Comparison of ENCODE assay signal across 8 mouse cellular contexts in the genomic region with DNA sequence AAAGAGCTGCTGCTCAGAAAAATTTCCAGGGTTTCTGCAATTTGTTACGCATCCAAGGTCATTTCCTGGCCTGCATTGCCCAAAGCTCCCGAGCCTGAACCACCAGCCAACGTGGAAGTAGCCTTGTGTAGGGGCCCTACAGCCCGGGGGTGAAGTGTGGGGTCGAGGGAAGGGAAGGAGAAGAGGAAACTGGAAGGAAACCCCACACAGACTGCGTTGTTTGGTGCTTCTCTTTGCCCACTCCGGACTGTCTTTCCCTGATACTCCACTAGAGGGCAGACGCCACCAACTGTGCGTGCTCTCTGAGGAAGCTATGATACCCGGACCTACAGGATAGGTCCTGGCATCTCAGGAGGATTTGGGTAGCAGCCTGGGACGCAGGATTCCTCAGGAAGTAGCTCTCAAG.
DNase-seq lines count a peak whose midpoint lies in the region; ATAC-seq and TF ChIP-seq lines count a peak whose summit lies in the region.

No protein-coding gene starts in this region.

- H3K27me3 ChIP-seq in MEL (ENCODE audit: control insufficient read depth in 1 of 2, insufficient read depth in 2 of 2, low read length in 2 of 2), result no peaks in the 10 kb centered on the region; a peak in 1 of 4 replicates
- H3K27me3 ChIP-seq in forebrain, embryonic 11.5 days (ENCODE audit: control insufficient read depth, insufficient read depth, low read length), result no peaks in the 10 kb centered on the region
- H3K27me3 ChIP-seq in heart, embryonic 15.5 days, result peaks cover 13% of the 10 kb centered on the region

- peak; percentile 88 to 97 (median 89) for TF ChIP-seq CTCF in MEL (IDR thresholded peaks at IDR 0.05 in 2 of 3, conservative IDR thresholded peaks at IDR 0.05 in 1 of 3; ENCODE audit: control insufficient read depth in 1 of 3, insufficient read depth in 1 of 3, low read depth in 2 of 3, low read length in 3 of 3, poor library complexity in 1 of 3, severe bottlenecking in 1 of 3)
- peak; percentile 97 for TF ChIP-seq CTCF in lung, adult 2 months (IDR thresholded peaks at IDR 0.05; ENCODE audit: insufficient read depth, low read length)

- no peaks in the 10 kb centered on the region for H3K79me2 ChIP-seq in MEL (ENCODE audit: control insufficient read depth, insufficient read depth, low read length, poor library complexity)

- no peak overlapping the region for H3K27ac ChIP-seq in MEL (ENCODE audit: control insufficient read depth, low read depth, low read length)
- no peak overlapping the region for H3K27ac ChIP-seq in forebrain, embryonic 11.5 days (ENCODE audit: low read depth, low read length)
- H3K27ac ChIP-seq in heart, embryonic 15.5 days, result no peak overlapping the region

- H3K4me1 ChIP-seq in MEL (ENCODE audit: control insufficient read depth in 1 of 2, insufficient read depth in 2 of 2, low read length in 2 of 2), result no peaks in the 10 kb centered on the region
- no peaks in the 10 kb centered on the region for H3K4me1 ChIP-seq in forebrain, embryonic 11.5 days (replicated peaks; ENCODE audit: control insufficient read depth, insufficient read depth, low read length)
- no peaks in the 10 kb centered on the region for H3K4me1 ChIP-seq in heart, embryonic 15.5 days (replicated peaks)
- H3K4me1 ChIP-seq in lung, adult 2 months (ENCODE audit: control insufficient read depth, insufficient read depth, low read length), result no peaks in the 10 kb centered on the region

- WGBS in forebrain, embryonic 11.5 days, result 9% methylated on average over 11 of the region's 11 CpGs
- WGBS in heart, embryonic 15.5 days, result 6% methylated on average over 11 of the region's 11 CpGs
- WGBS in large intestine, adult 2 months, result 6% methylated on average over 11 of the region's 11 CpGs
- WGBS in lung, adult 2 months, result 7% methylated on average over 11 of the region's 11 CpGs

- TF ChIP-seq EP300 in MEL (IDR thresholded peaks at IDR 0.05; ENCODE audit: low read depth in 1 of 2, low read length in 2 of 2), result no peak

- DNase-seq in MEL (ENCODE audit: low read depth, low spot score), result peak; percentile 56
- peak; percentile 27 for DNase-seq in c-Kit-positive CD71-positive TER-119-negative erythroid progenitor cells, embryonic 14.5 days (ENCODE audit: low read depth)
- DNase-seq in forebrain, embryonic 11.5 days (ENCODE audit: low spot score), result peak; percentile 88
- DNase-seq in large intestine, adult 2 months (ENCODE audit: low read depth, low spot score), result peak; percentile 14
- DNase-seq in lung, adult 2 months, result peak; percentile 59
- DNase-seq in retina, postnatal 1 day, result peak; percentile 83
- DNase-seq in urinary bladder, postnatal 10 days (ENCODE audit: low spot score), result peak; percentile 29

- H3K9me3 ChIP-seq in MEL (replicated peaks; ENCODE audit: insufficient read depth, low read length), result no peaks in the 10 kb centered on the region
- H3K9me3 ChIP-seq in forebrain, embryonic 11.5 days (ENCODE audit: control insufficient read depth, low read length), result no peaks in the 10 kb centered on the region
- no peaks in the 10 kb centered on the region for H3K9me3 ChIP-seq in heart, embryonic 15.5 days (replicated peaks)

- H3K9ac ChIP-seq in MEL (ENCODE audit: control insufficient read depth, low read depth, low read length, poor library complexity, severe bottlenecking), result no peak overlapping the region
- H3K9ac ChIP-seq in forebrain, embryonic 11.5 days (ENCODE audit: low read length), result peak overlapping the region; percentile 32; the same call in 1 of the 2 replicates
- no peak overlapping the region for H3K9ac ChIP-seq in heart, embryonic 15.5 days

- H3K36me3 ChIP-seq in MEL (ENCODE audit: control insufficient read depth in 1 of 2, insufficient read depth in 2 of 2, low read length in 2 of 2), result no peaks in the 10 kb centered on the region
- H3K36me3 ChIP-seq in forebrain, embryonic 11.5 days (ENCODE audit: control insufficient read depth, insufficient read depth, low read length), result no peaks in the 10 kb centered on the region
- no peaks in the 10 kb centered on the region for H3K36me3 ChIP-seq in heart, embryonic 15.5 days

- no peak overlapping the region for H3K4me2 ChIP-seq in forebrain, embryonic 11.5 days (ENCODE audit: low read depth, low read length, severe bottlenecking)
- H3K4me2 ChIP-seq in heart, embryonic 15.5 days, result no peak overlapping the region

- TF ChIP-seq POLR2A in MEL (IDR thresholded peaks at IDR 0.05; ENCODE audit: control insufficient read depth in 1 of 2, insufficient read depth in 1 of 2, low read depth in 1 of 2, low read length in 2 of 2, poor library complexity in 1 of 2), result no peak
- no peak for TF ChIP-seq POLR2A in lung, adult 2 months (IDR thresholded peaks at IDR 0.05; ENCODE audit: borderline replicate concordance, extremely low read depth, low read depth, low read length)

- TF ChIP-seq RAD21 in MEL (IDR thresholded peaks at IDR 0.05; ENCODE audit: low read depth, low read length), result peak; percentile 87

- ATAC-seq in forebrain, embryonic 11.5 days (replicated peaks; ENCODE audit: low FRiP score), result peak; percentile 53; the same call in 1 of the 2 replicates
- peak; percentile 67 for ATAC-seq in heart, embryonic 15.5 days (replicated peaks; ENCODE audit: insufficient number of reproducible peaks, insufficient read depth, low FRiP score, low read depth)

- no peak overlapping the region for H3K4me3 ChIP-seq in MEL (ENCODE audit: control insufficient read depth in 1 of 2, insufficient read depth in 1 of 2, low read depth in 2 of 2, low read length in 2 of 2)
- no peak overlapping the region for H3K4me3 ChIP-seq in forebrain, embryonic 11.5 days (ENCODE audit: low read depth, low read length)
- H3K4me3 ChIP-seq in heart, embryonic 15.5 days, result no peak overlapping the region
- H3K4me3 ChIP-seq in lung, adult 2 months (replicated peaks; ENCODE audit: extremely low read depth, low read depth, low read length), result no peak overlapping the region

TF ChIP-seq in MEL, 35 proteins besides CTCF, POLR2A, EP300 and RAD21:
- TF ChIP-seq SMC3 (IDR thresholded peaks at IDR 0.05; ENCODE audit: low read depth, low read length) (peak; percentile 80), RCOR1 (IDR thresholded peaks at IDR 0.05; ENCODE audit: low read depth, low read length) (no peak), ZC3H11A (IDR thresholded peaks at IDR 0.05; ENCODE audit: low read depth, low read length) (peak; percentile 65)
TF ChIP-seq in MEL: peak in this region for 2.

Comparison
In these comparisons a context has a peak if more than half of its experiments do, and no peak if none do; other contexts are left out.
1. DNase-seq: peak in every context shown above with its lines; median percentile 88 in forebrain, embryonic 11.5 days; 83 in retina, postnatal 1 day; 59 in lung, adult 2 months; 56 in MEL; 29 in urinary bladder, postnatal 10 days; 27 in c-Kit-positive CD71-positive TER-119-negative erythroid progenitor cells, embryonic 14.5 days; 14 in large intestine, adult 2 months.